Mouse (Mus musculus) olfactory bulb, adult 2 months (tissue): ENCODE measurements around the gene Pax7. TPM values are rescaled to one million over a fixed set of nuclear protein-coding genes. Genes with fewer than 3 reads are reported as not detected.

ENCODE experiments used
- H3K27ac ChIP-seq: fragments of 200-500 bp; 2 replicates; pipeline ENCODE4 v1.5.1; 2012; ENCODE audit warnings: low read depth, low read length; ENCODE audit not compliant: insufficient read depth
- H3K4me1 ChIP-seq: fragments of 200-500 bp; 2 replicates; pipeline ENCODE4 v1.6.1; 2012; ENCODE audit warnings: low read length; ENCODE audit not compliant: control insufficient read depth, insufficient read depth
- H3K4me3 ChIP-seq: fragments of 200-500 bp; 2 replicates; pipeline ENCODE4 v1.5.1; 2012; ENCODE audit warnings: mild to moderate bottlenecking, low read depth, low read length, moderate library complexity; ENCODE audit not compliant: insufficient read depth
- CTCF ChIP-seq: fragments of 200-500 bp; IDR thresholded peaks from 2 replicates; pipeline ENCODE4 v1.5.1; 2012; ENCODE audit warnings: low read depth, mild to moderate bottlenecking, low read length, moderate library complexity; ENCODE audit not compliant: insufficient read depth
- POLR2A ChIP-seq: fragments of 200-500 bp; IDR thresholded peaks from 2 replicates; pipeline ENCODE4 v1.6.1; 2012; ENCODE audit warnings: mild to moderate bottlenecking, low read depth, low read length, moderate library complexity; ENCODE audit not compliant: insufficient read depth
- WGBS: fragments of 180-500 bp; shearing (Covaris S2); methylation state at CpG from one replicate; pipeline ENCODE4 v1.1.7; 2018; 5-methylcytosine and 5-hydroxymethylcytosine counted together
- polyA plus RNA-seq: library from polyadenylated mRNA; stranded (reverse); fragments of >200 nt; gene quantifications from 2 replicates; pipeline ENCODE4 v1.2.4, GENCODE M21; 2012; ENCODE audit warnings: low replicate concordance; ENCODE audit not compliant: missing spikeins, insufficient read depth, insufficient read length

Pax7 gene
- polyA plus RNA-seq, 1 experiment = not detected

DNA sequence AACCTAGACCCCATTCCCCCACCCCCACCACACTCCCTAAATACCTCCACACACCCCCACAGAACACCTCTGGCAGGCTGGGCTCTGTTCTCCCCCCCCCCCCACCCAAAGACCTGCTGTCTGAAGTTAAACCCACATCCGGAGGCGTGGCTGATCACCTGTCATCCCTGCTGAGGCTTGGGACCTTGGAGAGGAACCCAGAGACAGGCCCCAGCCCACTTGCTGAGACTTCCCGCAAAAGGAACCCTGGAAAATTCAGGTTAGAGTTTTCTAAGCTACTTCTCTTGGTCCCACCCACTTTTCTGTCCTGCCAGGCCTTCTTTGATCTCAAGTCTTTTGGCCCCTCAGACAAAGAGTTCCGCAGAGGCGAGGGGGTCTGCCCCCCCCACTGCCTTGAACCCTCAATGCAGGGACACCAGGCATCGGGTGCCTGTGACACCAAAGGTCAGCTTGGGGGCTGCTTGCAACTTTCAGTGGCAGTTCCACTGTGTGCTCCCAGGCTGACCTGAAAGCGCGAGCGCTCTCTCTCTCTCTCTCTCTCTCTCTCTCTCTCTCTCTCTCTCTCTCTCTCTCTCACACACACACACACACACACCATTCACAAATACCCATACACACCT lies 13.8 kb downstream of the Pax7 start:
- whole genome bisulfite sequencing = 25% methylated on average over 9 of the region's 9 CpGs
- H3K27ac ChIP-seq = no peak overlapping the region
- TF ChIP-seq POLR2A (no peak), CTCF (no peak)
- H3K4me3 ChIP-seq = no peak overlapping the region
- H3K4me1 ChIP-seq = peaks cover 10% of the 10 kb centered on the region; the same call in 1 of the 2 replicates

DNA sequence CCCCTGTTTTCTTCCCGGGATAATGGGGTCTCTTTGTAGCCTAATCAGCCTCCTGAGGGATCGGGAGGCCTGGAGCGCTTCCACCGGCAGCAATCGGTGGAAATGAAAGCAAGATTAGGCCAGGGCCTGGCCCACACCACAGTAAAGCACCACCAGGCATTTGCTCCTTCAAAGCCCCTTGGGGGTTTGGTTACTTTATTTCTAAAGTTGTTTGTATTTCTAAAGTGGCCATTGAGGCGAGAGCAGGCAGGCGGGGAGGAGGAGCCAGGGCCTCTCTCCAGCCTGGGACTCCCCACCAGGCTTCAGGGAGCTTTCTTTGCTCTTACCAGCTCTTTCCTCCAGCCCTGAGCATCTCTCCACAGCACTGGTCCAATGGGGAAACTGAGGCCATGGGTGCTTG lies 15.2 kb downstream of the Pax7 start:
- WGBS = 44% methylated on average over 7 of the region's 7 CpGs
- Histone ChIP-seq H3K4me1 (peaks cover 10% of the 10 kb centered on the region; the same call in 1 of the 2 replicates), H3K4me3 (no peak overlapping the region), H3K27ac (no peak overlapping the region)
- TF ChIP-seq POLR2A (no peak), CTCF (no peak)

DNA sequence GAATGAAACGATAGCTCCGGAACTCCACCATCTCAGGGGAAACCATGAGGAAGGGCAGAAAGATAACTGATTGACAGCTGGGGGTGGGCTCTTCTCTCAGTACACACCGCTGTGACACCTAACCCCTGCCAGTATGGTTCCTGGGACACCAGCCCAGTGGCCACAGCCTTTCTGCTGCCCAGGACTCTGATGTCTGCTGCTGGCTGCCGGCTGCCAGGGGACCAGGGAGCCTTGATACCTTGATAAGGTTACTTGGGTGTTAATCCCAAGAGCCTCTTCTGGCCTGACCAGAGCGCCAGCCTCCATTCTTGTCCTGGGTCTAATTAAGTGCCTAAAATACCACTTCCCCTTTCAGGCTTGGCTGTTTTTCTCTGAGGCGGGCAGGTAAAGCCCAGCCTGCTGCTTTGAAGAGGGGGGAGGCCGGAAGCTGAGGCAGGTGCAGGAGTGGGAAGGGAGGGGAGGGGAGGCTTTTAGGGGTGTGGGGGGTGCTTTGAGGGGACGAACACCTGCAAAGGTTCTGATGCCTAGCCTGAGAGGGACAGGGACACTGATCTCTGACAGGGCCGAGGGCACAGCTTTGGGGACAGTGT lies 19.9 kb downstream of the Pax7 start:
- 57% methylated on average over 9 of the region's 9 CpGs for WGBS
- Histone ChIP-seq H3K4me3 (no peak overlapping the region), H3K4me1 (peaks cover 2% of the 10 kb centered on the region; the same call in 1 of the 2 replicates), H3K27ac (no peak overlapping the region)
- TF ChIP-seq CTCF (no peak), POLR2A (no peak)

DNA sequence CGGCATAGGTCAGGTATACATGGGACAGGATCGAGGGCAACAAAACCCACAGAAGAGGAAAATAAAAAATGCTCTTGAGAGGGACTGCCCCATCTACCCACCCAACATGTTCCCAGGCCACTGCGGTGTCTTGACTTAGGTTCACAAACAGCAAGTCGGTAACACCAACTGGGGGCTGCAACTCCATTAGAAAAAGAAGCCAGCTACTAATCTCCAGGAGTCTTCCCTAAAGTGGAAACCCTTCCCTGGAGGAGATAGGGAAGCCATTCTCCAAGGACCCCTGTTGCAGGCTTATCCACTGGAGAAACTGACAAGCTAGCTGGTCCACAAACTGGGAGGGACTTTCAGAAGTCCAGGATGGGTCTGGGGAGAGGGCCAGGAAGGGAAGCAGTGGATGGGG lies 21.4 kb downstream of the Pax7 start:
- no peak for TF ChIP-seq CTCF
- no peak for TF ChIP-seq POLR2A
- H3K27ac ChIP-seq = no peak overlapping the region
- H3K4me1 ChIP-seq = peaks cover 7% of the 10 kb centered on the region
- WGBS = 80% methylated on average over 4 of the region's 4 CpGs
- H3K4me3 ChIP-seq = no peak overlapping the region

DNA sequence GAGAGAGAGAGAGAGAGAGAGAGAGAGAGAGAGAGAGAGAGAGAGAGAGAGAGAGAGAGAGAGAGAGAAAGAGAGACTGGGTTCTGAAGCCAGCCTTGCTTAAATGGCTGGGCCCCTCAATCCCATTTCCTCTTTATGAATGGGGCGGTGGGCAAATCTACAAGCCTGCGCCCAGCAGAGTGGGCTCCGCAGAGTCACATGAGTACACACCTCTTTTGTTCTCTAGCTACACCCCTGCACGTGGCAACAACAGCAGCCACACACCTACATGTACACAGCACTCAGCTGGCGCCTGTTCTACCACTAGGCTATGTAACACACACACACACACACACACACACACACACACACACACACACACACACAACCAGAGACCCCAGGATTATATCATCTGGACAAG lies 21.9 kb downstream of the Pax7 start:
- 58% methylated on average over 5 of the region's 5 CpGs for WGBS
- Histone ChIP-seq H3K4me3 (no peak overlapping the region), H3K4me1 (peaks cover 7% of the 10 kb centered on the region), H3K27ac (no peak overlapping the region)
- TF ChIP-seq POLR2A (no peak), CTCF (no peak)

DNA sequence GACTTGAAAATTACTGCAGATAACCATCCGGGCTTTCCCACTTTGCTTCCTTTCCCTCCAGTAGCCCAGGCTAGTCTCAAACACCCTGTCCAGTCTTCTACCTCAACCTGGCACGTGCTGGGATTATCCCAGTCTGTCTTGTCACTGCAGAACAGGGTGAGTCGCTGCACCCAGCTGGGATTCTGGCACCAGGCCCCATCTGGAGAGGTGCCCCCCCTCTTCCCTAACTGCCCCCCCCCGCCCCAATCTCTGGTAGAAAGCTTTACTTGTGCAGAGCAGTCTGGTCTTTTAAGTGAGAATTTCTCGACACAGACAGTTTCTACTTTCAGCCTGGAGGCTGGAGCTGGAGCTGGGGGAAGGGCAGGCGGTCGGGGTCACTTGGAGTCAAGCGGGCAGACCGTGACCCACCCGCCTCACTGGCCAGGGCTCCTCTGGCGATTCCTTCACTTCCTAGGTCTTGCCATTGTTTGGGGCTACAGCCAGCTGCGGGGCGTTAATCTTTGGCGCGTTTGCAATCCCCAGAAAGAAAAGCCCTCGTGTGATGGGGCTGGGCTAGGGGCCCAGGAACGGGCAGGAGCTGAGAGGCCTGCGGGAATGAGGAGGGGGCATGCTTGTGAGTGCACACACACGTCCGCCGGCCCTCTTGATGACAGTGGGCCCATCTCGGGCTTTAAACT lies 22.4 kb downstream of the Pax7 start:
- Histone ChIP-seq H3K27ac (no peak overlapping the region), H3K4me1 (peaks cover 7% of the 10 kb centered on the region), H3K4me3 (no peak overlapping the region)
- TF ChIP-seq CTCF (no peak), POLR2A (no peak)
- 17% methylated on average over 22 of the region's 22 CpGs for WGBS

DNA sequence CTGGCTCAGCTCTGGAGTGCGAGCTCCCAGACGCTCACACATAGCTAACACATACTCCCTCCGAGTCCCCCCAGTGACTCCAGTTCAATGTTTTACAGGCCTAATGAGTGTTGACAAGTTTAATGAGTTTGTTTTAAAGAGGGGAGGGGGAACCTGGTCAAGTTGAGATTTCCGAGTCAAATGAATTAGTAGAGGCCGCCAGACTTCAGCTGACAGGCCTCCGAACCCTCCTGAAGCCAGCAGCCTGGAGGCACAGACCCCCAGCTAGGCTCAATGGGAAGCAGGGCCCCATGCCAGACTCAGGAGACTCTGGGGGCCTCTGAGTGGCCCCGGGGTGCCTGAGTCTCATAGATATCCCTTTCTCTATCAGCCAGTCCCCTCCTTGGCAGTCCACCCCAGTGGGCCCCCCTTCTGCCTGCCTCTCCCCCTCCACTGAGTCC lies 23.9 kb downstream of the Pax7 start:
- no peak overlapping the region for H3K4me3 ChIP-seq
- H3K4me1 ChIP-seq = peaks cover 7% of the 10 kb centered on the region
- TF ChIP-seq CTCF = no peak
- TF ChIP-seq POLR2A = no peak
- no peak overlapping the region for H3K27ac ChIP-seq
- 62% methylated on average over 7 of the region's 7 CpGs for WGBS

DNA sequence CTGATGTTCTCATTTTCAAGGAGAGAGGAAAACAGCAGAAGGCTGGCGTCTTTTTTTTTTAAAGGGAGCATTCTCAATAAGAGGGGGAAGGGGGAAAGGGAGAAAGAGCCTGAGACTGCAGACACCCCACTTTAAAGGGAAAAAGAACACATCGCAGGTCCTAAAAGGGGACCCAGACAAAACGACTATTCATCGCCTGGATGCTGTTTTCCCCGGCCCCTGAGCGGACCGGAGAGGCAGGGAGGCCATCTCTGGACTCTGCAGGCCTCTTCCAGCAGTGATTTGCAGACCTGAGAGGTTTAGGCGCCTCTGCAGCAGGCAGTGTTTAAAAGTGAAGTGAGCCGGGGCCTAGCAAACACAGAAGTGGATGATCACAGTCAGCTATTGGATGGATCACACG lies 25.5 kb downstream of the Pax7 start:
- TF ChIP-seq POLR2A (no peak), CTCF (no peak)
- Histone ChIP-seq H3K4me3 (no peak overlapping the region), H3K27ac (no peak overlapping the region), H3K4me1 (peaks cover 7% of the 10 kb centered on the region)
- WGBS = 58% methylated on average over 10 of the region's 10 CpGs

DNA sequence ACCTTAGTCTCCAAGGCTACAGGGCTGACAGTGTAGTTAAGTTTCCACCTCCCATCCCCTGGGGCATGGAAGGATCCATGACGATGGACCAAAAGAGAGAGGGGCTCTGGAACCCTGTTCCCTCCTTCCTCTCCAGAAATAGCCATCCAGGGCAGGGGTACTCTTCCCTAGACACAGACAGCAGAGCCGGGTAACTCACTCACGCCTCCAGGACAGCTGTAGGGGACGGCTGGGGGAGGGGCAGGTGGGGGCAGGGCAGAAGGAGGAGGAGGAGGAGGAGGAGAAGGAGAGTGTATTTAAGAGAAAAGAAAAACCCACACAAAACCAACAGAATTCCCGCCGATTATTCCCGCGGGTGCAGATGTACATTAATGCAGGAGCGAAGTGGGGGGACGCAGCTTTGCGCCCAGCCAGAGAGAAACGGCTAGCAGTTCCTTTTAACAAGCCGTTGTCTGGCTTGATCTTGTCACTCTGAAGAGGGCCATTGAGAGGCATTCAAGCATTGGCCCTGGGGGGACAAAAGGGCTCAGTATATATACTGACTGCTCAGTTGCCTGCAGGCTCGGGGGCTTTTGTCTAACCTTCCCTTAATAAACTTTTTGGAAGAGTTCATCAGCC lies 26.0 kb downstream of the Pax7 start:
- H3K27ac ChIP-seq = no peak overlapping the region
- H3K4me1 ChIP-seq = peaks cover 7% of the 10 kb centered on the region
- WGBS = 28% methylated on average over 14 of the region's 14 CpGs
- H3K4me3 ChIP-seq = no peak overlapping the region
- TF ChIP-seq POLR2A (no peak), CTCF (no peak)
